Mouse (Mus musculus) spleen, adult 18-20 months (tissue): ENCODE results near the gene B3gnt9.

ENCODE experiments used
- DNase-seq, 2 experiments: peaks; one replicate each; pipeline ENCODE4 v3.0.0; 2022; ENCODE audit warnings: mixed read lengths in 2 of 2

Gene B3gnt9

GRCm38 (mm10) chr8:105209153-105210110 lies 45.5 kb downstream of the B3gnt9 start:
- DNase-seq = no peak

GRCm38 (mm10) chr8:105207675-105208273 lies 47.2 kb downstream of the B3gnt9 start:
- DNase-seq = no peak

GRCm38 (mm10) chr8:105206766-105207275 lies 48.1 kb downstream of the B3gnt9 start:
- DNase-seq = no peak

- DNase-seq = no peak
Observed at GRCm38 (mm10) chr8:105205748-105206147, 49.2 kb downstream of the B3gnt9 start.
